Mouse (Mus musculus) forebrain, embryonic 14.5 days (tissue): ENCODE results near the gene Tbc1d25. TPM values are rescaled to one million over a fixed set of nuclear protein-coding genes. Genes with fewer than 3 reads are reported as not detected.

ENCODE experiments used
- ATAC-seq: fragments of 200-750 bp; cut with Nextera tagmentation; 2 replicates; pipeline ENCODE4 v1.8.0; 2017; ENCODE audit warnings: mild to moderate bottlenecking, moderate library complexity
- DNase-seq: peaks from one replicate; pipeline ENCODE4 v3.0.0-alpha.2; 2015; ENCODE audit warnings: low spot score
- H3K27ac ChIP-seq: fragments of 300-500 bp; sonication (generic); 2 replicates; pipeline ENCODE4 v1.5.1; 2014; ENCODE audit warnings: low read depth, mild to moderate bottlenecking, control low read depth, low read length, moderate library complexity
- H3K27me3 ChIP-seq: fragments of 300-500 bp; sonication (generic); replicated peaks from 2 replicates; pipeline ENCODE4 v1.6.1; 2014; ENCODE audit warnings: low read length, control low read depth, mixed read lengths; ENCODE audit not compliant: control insufficient read depth, insufficient read depth
- H3K36me3 ChIP-seq: fragments of 300-500 bp; sonication (generic); 2 replicates; pipeline ENCODE4 v1.6.1; 2014; ENCODE audit warnings: low read length, control low read depth; ENCODE audit not compliant: control insufficient read depth, insufficient read depth
- H3K4me1 ChIP-seq: fragments of 300-500 bp; sonication (generic); 2 replicates; pipeline ENCODE4 v1.6.1; 2014; ENCODE audit warnings: antibody characterized with exemption, low read length, control low read depth; ENCODE audit not compliant: control insufficient read depth, insufficient read depth
- H3K4me2 ChIP-seq: fragments of 300-500 bp; sonication (generic); 2 replicates; pipeline ENCODE4 v1.6.1; 2014; ENCODE audit warnings: mild to moderate bottlenecking, control low read depth, low read length
- H3K4me3 ChIP-seq: fragments of 300-500 bp; sonication (generic); 2 replicates; pipeline ENCODE4 v1.5.1; 2014; ENCODE audit warnings: low read depth, low read length, control low read depth
- H3K9ac ChIP-seq: fragments of 300-500 bp; sonication (generic); 2 replicates; pipeline ENCODE4 v1.6.1; 2014; ENCODE audit warnings: mild to moderate bottlenecking, low read length, control low read depth, moderate library complexity
- H3K9me3 ChIP-seq: fragments of 300-500 bp; sonication (generic); replicated peaks from 2 replicates; pipeline ENCODE4 v1.6.1; 2016; ENCODE audit warnings: low read length, control low read depth, mixed read lengths; ENCODE audit not compliant: control insufficient read depth
- WGBS: fragments of 180-500 bp; shearing (Covaris S2); extraction: QIAGEN DNeasy Blood & Tissue Kit; methylation state at CpG from one replicate; pipeline ENCODE4 v1.1.7; 2014; 5-methylcytosine and 5-hydroxymethylcytosine counted together
- polyA plus RNA-seq: library from polyadenylated mRNA; unstranded; fragments of >200 nt; fragmentation: Nextera tagmentation; extraction: Ambion mirVana; gene quantifications from 2 replicates; pipeline ENCODE4 v1.2.1, GENCODE M21; 2014

Gene Tbc1d25
- polyA plus RNA-seq, 1 experiment from 2014 or later, result 19.7 TPM

DNA sequence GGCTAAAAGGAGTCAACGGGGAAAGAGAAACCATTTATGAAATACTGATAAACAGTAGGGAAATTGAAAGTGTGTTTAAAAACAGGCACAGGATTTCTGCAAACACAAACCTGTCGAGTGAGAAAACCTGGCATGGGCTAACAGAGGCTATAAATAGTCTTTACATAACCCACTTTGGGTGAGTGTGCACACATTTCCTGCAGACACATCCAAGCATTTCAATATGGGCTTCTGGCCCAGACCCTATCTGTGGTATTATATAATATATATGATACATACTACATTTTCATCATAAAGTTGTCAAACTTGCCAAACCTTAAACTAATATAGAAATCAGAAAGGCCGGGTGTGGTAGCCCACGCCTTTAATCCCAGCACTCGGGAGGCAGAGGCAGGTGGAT is 12.9 kb downstream of the Tbc1d25 start:
- no peak for ATAC-seq
- Histone ChIP-seq H3K9ac (no peak overlapping the region), H3K9me3 (no peaks in the 10 kb centered on the region), H3K4me2 (no peak overlapping the region), H3K27me3 (no peaks in the 10 kb centered on the region), H3K4me1 (no peaks in the 10 kb centered on the region), H3K36me3 (0 out of 2 replicates have a peak, but pooled peaks cover 2% of the 10 kb centered on the region), H3K4me3 (no peak overlapping the region), H3K27ac (no peak overlapping the region)
- 94% methylated on average over 5 of the region's 5 CpGs for WGBS
- DNase-seq, result no peak

DNA sequence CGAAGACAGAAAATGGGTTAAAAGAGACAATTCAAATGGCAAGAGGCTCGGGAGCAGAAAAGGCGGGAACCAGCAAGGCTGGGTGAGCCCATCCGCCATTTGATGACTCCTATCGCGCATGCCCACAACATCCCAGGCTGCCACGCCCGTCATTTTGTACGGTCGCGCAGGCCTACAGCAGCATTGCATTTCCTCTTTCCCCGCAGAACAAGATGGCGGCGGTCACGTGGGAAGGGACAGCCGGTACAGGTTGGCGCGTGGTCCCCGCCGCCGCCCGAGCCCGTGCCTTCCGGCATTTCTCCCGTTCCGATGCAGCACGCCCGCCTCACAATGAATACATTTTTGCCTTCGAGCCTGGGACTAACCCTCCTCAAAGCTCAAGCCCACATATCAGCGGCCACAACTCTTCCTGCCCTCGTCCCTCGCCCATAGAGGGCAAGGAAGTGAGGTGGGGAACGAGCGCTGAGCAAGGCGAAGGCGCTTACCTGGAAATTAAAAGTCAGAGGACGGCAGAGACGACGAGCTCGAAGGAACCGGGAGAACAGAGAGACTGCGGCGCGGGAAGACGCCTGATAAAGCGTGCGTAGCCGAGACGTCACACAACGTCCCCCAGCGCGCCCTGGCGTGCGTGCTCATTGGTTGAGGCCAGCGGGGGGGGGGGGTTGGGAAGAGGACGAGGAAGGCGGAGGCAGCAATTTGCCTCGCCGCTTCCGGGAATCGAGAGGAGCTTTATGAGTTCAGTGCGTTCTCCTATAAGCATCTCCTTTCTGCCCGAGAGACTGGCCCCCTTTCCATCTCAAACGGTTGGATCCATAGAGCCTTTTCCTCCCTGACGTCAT is 30.6 kb downstream of the Tbc1d25 start, which contains the start of gene Rbm3:
Rbm3 (minus strand) TSS at position 728 of the 839 bp plus-strand sequence.
- Histone ChIP-seq H3K27me3 (no peaks in the 10 kb centered on the region), H3K36me3 (peaks cover 35% of the 10 kb centered on the region)
- peak; percentile 97 for ATAC-seq

DNA sequence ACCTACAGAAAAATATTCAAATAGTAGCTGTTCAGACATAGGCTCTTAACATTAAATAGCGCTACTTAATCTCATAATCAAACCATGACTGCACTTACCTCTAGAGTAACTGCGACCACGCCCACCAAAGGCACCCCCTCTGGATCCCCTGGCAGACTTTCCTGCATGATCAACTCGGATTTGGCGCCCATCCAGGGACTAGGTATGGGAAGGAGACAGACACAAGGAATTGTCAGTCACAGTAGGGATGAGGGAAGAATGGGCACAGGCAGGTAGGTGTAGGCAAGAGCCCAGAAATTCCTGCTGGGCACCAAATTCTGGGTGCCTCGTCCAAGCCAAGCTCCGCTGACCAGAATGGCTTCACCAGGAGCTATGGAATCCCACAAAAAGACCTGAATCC is 32.2 kb downstream of the Tbc1d25 start:
- H3K9ac ChIP-seq, result peak overlapping the region; percentile 84
- H3K27me3 ChIP-seq, result no peaks in the 10 kb centered on the region
- ATAC-seq, result no peak
- peak overlapping the region; percentile 64 for H3K4me2 ChIP-seq
- H3K36me3 ChIP-seq, result peaks cover 42% of the 10 kb centered on the region
- peak overlapping the region; percentile 59 for H3K4me3 ChIP-seq
- H3K9me3 ChIP-seq, result no peaks in the 10 kb centered on the region
- no peak overlapping the region for H3K27ac ChIP-seq
- 70% methylated on average over 7 of the region's 7 CpGs for WGBS
- DNase-seq, result no peak
- peaks cover 3% of the 10 kb centered on the region for H3K4me1 ChIP-seq

More for the DNA sequence above, 30.6 kb downstream of the Tbc1d25 start, which contains the start of gene Rbm3:
- Histone ChIP-seq H3K4me3 (peak within 1 kb of the TSS; percentile 59), H3K27ac (peak within 1 kb of the TSS; percentile 95), H3K9ac (peak within 1 kb of the TSS; percentile 84), H3K9me3 (no peaks in the 10 kb centered on the region), H3K4me1 (peaks cover 3% of the 10 kb centered on the region), H3K4me2 (peak within 1 kb of the TSS; percentile 64)
- peak; percentile 94 for DNase-seq
- WGBS, result 32% methylated on average over 63 of the region's 65 CpGs

DNA sequence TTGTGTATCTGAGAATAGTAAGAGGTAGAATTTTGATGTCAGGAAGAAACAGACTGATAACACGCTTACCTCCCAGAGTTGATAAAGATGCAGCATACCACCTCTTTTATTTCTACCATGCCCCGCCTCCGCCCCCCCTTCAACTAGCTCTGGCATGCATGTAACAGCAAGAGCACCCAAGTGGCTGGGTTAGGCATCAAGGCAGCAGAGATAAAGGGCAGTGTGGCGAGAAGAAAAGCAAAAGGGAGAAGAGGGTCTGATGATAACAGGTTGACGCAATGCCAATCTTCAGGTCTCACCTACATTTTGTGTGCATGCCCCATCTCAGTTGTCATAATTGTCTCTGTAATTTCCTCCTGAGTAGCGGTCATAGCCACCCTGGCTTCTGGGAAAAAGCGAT is 33.0 kb downstream of the Tbc1d25 start:
- 83% methylated on average over 7 of the region's 7 CpGs for WGBS
- ATAC-seq, result no peak
- no peaks in the 10 kb centered on the region for H3K27me3 ChIP-seq
- no peak for DNase-seq
- H3K27ac ChIP-seq, result no peak overlapping the region
- H3K9me3 ChIP-seq, result no peaks in the 10 kb centered on the region
- H3K36me3 ChIP-seq, result peaks cover 46% of the 10 kb centered on the region
- no peak overlapping the region for H3K4me2 ChIP-seq
- no peak overlapping the region for H3K4me3 ChIP-seq
- no peak overlapping the region for H3K9ac ChIP-seq
- peaks cover 3% of the 10 kb centered on the region for H3K4me1 ChIP-seq

DNA sequence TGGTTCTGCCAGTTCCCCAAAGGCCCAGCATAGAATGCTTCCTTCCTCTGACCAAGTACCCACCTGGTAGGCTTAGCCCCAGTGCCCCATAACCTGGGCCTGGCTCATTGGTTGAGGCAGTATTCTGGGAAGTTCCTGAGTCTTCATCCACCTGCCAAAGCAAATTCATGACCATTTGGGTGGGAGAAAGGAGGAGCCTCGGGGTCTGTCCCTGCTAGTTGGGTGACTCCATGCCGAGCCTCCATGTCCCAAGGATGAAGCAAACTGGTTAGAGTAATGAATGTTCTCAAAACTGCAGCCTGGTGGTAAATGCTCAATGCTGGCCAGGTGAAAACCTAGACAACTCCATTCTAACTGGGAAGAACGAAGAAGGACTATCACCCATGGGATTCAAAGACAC is 34.9 kb downstream of the Tbc1d25 start:
- Histone ChIP-seq H3K36me3 (peaks cover 51% of the 10 kb centered on the region), H3K27ac (no peak overlapping the region), H3K9ac (no peak overlapping the region), H3K27me3 (no peaks in the 10 kb centered on the region), H3K4me1 (peaks cover 3% of the 10 kb centered on the region), H3K9me3 (no peaks in the 10 kb centered on the region), H3K4me2 (no peak overlapping the region), H3K4me3 (no peak overlapping the region)
- WGBS, result 70% methylated on average over 3 of the region's 3 CpGs
- DNase-seq (no peak), ATAC-seq (no peak)

DNA sequence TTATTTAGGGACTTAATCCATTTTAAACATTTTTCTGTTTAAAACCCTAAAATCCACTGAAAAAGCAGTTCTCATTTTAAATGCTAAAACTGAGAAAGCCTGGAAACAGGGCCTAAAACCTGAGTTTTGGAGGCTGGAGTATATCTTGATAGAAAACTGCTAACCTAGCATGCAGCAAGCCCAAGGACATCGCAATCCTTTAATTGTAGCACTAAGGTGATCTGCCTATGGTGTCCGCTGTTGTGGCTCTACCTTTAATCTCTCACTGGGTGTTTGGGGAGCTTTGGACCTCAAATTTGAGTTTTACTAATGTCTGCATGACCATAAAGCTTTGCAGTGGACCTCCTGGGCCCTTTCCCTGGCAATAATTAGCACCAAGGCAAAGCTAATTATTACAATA is 35.5 kb downstream of the Tbc1d25 start:
- no peak overlapping the region for H3K9ac ChIP-seq
- H3K9me3 ChIP-seq, result no peaks in the 10 kb centered on the region
- peaks cover 3% of the 10 kb centered on the region for H3K4me1 ChIP-seq
- DNase-seq (no peak), ATAC-seq (no peak)
- no peak overlapping the region for H3K4me2 ChIP-seq
- H3K36me3 ChIP-seq, result peaks cover 51% of the 10 kb centered on the region
- 96% methylated on average over 2 of the region's 2 CpGs for WGBS
- no peak overlapping the region for H3K4me3 ChIP-seq
- H3K27me3 ChIP-seq, result no peaks in the 10 kb centered on the region
- H3K27ac ChIP-seq, result no peak overlapping the region

DNA sequence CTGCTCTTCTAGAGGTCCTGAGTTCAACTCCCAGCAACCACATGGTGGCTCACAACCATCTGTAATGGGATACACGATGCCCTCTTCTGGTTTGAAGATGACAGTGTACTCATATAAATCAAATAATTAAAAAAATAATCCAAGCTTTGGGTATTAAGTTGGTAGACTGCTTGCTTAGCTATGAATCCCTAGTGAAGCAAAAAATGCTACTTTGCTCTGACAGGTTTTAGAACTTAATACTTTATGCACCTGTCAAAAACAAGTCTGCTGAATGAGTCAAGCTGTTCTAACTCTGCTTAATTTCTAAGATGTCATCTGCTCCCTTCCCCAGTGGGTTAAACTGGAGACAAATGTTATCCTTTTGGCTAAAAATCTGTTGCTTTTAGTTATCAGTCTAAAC is 36.5 kb downstream of the Tbc1d25 start:
- WGBS, result 54% methylated on average over 1 of the region's 1 CpGs
- Histone ChIP-seq H3K9ac (no peak overlapping the region), H3K4me2 (no peak overlapping the region), H3K27me3 (no peaks in the 10 kb centered on the region), H3K9me3 (no peaks in the 10 kb centered on the region), H3K4me3 (no peak overlapping the region), H3K36me3 (peaks cover 51% of the 10 kb centered on the region), H3K27ac (no peak overlapping the region), H3K4me1 (peaks cover 3% of the 10 kb centered on the region)
- DNase-seq, result no peak
- ATAC-seq, result no peak

DNA sequence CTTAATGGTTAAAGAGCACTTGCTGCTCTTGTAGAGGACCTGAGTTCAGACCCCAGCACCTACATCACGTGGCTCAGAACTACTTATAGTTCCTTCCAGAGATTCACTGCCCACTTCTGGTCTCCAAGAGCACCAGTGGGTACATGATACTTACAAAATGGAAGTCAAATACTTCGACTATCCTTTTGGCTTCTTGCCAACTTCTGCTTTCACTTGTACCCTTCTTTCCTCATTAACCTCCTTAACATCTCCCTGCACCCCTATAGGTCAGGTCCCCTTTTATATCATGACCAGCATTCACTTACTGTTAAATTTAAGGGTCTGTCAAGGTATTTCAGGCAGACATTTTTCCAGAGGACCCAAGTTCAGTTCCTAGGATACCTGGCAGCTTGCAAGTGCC is 40.1 kb downstream of the Tbc1d25 start:
- Histone ChIP-seq H3K9me3 (no peaks in the 10 kb centered on the region), H3K4me2 (no peak overlapping the region), H3K36me3 (peaks cover 21% of the 10 kb centered on the region), H3K4me1 (no peaks in the 10 kb centered on the region), H3K9ac (no peak overlapping the region), H3K27ac (no peak overlapping the region), H3K4me3 (no peak overlapping the region), H3K27me3 (no peaks in the 10 kb centered on the region)
- WGBS, result 49% methylated on average over 2 of the region's 2 CpGs
- ATAC-seq, result no peak
- no peak for DNase-seq
